Mouse (Mus musculus) heart, embryonic 16.5 days (tissue): ENCODE data around the gene 1700092M07Rik. TPM values are rescaled to one million over a fixed set of nuclear protein-coding genes. Genes with fewer than 3 reads are reported as not detected.
"Not testable (repeated sequence)": the region's sequence is repeated elsewhere in the genome, so short reads cannot be mapped to it uniquely, and the experiment has no call there.

Source experiments
- ATAC-seq: fragments of 200-750 bp; cut with Nextera tagmentation; replicated peaks from 2 replicates; pipeline ENCODE4 v1.8.0; 2017; ENCODE audit warnings: moderate number of reproducible peaks; ENCODE audit not compliant: insufficient read depth, low FRiP score; ENCODE audit errors: extremely low read depth
- H3K27ac ChIP-seq: fragments of 300-500 bp; sonication (generic); 2 replicates; pipeline ENCODE4 v1.5.1; 2014; ENCODE audit warnings: mild to moderate bottlenecking, low read length, control low read depth, moderate library complexity
- H3K27me3 ChIP-seq: fragments of 300-500 bp; sonication (generic); 2 replicates; pipeline ENCODE4 v1.6.1; 2014; ENCODE audit warnings: low read length, mixed read lengths; ENCODE audit not compliant: control insufficient read depth, insufficient read depth
- H3K36me3 ChIP-seq: fragments of 300-500 bp; sonication (generic); 2 replicates; pipeline ENCODE4 v1.6.1; 2014; ENCODE audit not compliant: control insufficient read depth, insufficient read depth
- H3K4me1 ChIP-seq: fragments of 300-500 bp; sonication (generic); 2 replicates; pipeline ENCODE4 v1.6.1; 2014; ENCODE audit warnings: low read length, mixed read lengths; ENCODE audit not compliant: control insufficient read depth, insufficient read depth
- H3K4me2 ChIP-seq: fragments of 300-500 bp; sonication (generic); 2 replicates; pipeline ENCODE4 v1.6.1; 2014; ENCODE audit warnings: low read depth, mild to moderate bottlenecking, control low read depth, low read length
- H3K4me3 ChIP-seq: fragments of 300-500 bp; sonication (generic); 2 replicates; pipeline ENCODE4 v1.5.1; 2014; ENCODE audit warnings: mild to moderate bottlenecking, control low read depth, low read length
- H3K9ac ChIP-seq: fragments of 300-500 bp; sonication (generic); 2 replicates; pipeline ENCODE4 v1.6.1; 2014; ENCODE audit warnings: low read length, control low read depth
- H3K9me3 ChIP-seq: fragments of 300-500 bp; sonication (generic); replicated peaks from 2 replicates; pipeline ENCODE4 v1.6.1; 2016; ENCODE audit warnings: low read length; ENCODE audit not compliant: control insufficient read depth
- WGBS: fragments of 180-500 bp; shearing (Covaris S2); extraction: QIAGEN DNeasy Blood & Tissue Kit; methylation state at CpG from one replicate; pipeline ENCODE4 v1.1.7; 2014; 5-methylcytosine and 5-hydroxymethylcytosine counted together
- polyA plus RNA-seq: library from polyadenylated mRNA; unstranded; fragments of >200 nt; fragmentation: Nextera tagmentation; extraction: Ambion mirVana; gene quantifications from 2 replicates; pipeline ENCODE4 v1.2.1, GENCODE M21; 2015

1700092M07Rik gene
- polyA plus RNA-seq, 1 experiment from 2014 or later: 0.63 TPM

DNA sequence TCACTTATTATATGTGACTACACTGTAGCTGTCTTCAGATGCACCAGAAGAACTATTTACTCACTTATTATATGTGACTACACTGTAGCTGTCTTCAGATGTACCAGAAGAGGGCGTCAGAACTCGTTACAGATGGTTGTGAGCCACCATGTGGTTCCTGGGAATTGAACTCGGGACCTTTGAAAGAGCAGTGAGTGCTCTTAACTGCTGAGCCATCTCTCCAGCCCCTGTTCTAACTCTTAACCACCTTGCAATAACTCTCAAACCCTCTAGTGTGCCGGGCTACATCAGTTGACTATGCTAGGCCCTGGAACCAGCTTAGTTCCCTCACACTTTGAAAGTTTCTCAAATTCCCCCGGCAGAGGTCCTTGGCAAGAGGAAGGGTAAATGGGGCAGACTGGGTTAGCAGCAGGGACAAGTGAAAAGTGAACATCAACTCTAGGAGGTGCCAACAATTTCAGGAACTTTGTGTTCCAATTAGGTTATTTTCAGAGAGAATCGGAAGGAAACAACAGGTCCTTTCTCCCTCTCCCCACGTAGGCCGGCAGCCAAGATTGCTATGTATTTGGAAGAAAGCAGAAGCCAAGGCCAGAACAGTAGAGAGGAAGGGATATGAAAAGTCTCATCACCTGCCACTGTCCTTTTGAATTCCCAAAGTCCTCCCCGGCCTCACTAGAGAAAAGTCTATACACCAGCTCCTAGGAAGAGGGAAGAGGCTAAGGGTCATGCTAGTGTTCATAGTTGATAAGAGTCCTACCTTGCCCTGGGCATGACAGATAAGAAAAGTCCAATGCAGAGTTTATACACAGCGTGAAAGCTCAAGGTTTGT is 25.7 kb upstream of the 1700092M07Rik start:
- no peak overlapping the region for H3K9ac ChIP-seq
- ATAC-seq: no peak
- 0 out of 2 replicates have a peak overlapping the region, but pooled peaks have one; percentile 8 for H3K27ac ChIP-seq
- H3K4me1 ChIP-seq: peaks cover 28% of the 10 kb centered on the region
- WGBS: 65% methylated on average over 10 of the region's 10 CpGs
- no peak overlapping the region for H3K4me2 ChIP-seq
- H3K36me3 ChIP-seq: 0 out of 2 replicates have a peak, but pooled peaks cover 7% of the 10 kb centered on the region
- no peaks in the 10 kb centered on the region for H3K27me3 ChIP-seq
- no peaks in the 10 kb centered on the region for H3K9me3 ChIP-seq
- H3K4me3 ChIP-seq: no peak overlapping the region

- Histone ChIP-seq H3K9me3 (no peaks in the 10 kb centered on the region), H3K27ac (no peak overlapping the region), H3K27me3 (no peaks in the 10 kb centered on the region), H3K4me1 (peaks cover 17% of the 10 kb centered on the region), H3K4me2 (no peak overlapping the region), H3K9ac (no peak overlapping the region), H3K4me3 (no peak overlapping the region), H3K36me3 (0 out of 2 replicates have a peak, but pooled peaks cover 3% of the 10 kb centered on the region)
- no peak for ATAC-seq
- 76% methylated on average over 10 of the region's 10 CpGs for WGBS
Measured at GRCm38 (mm10) chr19:8715868-8716766, 24.4 kb upstream of the 1700092M07Rik start.

- Histone ChIP-seq H3K36me3 (no peaks in the 10 kb centered on the region), H3K27ac (no peak overlapping the region), H3K4me2 (no peak overlapping the region), H3K4me3 (no peak overlapping the region), H3K4me1 (peaks cover 12% of the 10 kb centered on the region), H3K9ac (no peak overlapping the region), H3K27me3 (no peaks in the 10 kb centered on the region), H3K9me3 (no peaks in the 10 kb centered on the region)
- ATAC-seq: no peak
- WGBS: 77% methylated on average over 8 of the region's 10 CpGs
Measured at GRCm38 (mm10) chr19:8716767-8717475, 23.6 kb upstream of the 1700092M07Rik start.

- Histone ChIP-seq H3K9ac (no peak overlapping the region), H3K4me2 (no peak overlapping the region), H3K27me3 (no peaks in the 10 kb centered on the region), H3K9me3 (no peaks in the 10 kb centered on the region), H3K36me3 (no peaks in the 10 kb centered on the region), H3K27ac (no peak overlapping the region), H3K4me3 (no peak overlapping the region), H3K4me1 (peaks cover 11% of the 10 kb centered on the region)
- no peak for ATAC-seq
- 71% methylated on average over 3 of the region's 3 CpGs for WGBS
Measured at GRCm38 (mm10) chr19:8718357-8718756, 22.2 kb upstream of the 1700092M07Rik start.

DNA sequence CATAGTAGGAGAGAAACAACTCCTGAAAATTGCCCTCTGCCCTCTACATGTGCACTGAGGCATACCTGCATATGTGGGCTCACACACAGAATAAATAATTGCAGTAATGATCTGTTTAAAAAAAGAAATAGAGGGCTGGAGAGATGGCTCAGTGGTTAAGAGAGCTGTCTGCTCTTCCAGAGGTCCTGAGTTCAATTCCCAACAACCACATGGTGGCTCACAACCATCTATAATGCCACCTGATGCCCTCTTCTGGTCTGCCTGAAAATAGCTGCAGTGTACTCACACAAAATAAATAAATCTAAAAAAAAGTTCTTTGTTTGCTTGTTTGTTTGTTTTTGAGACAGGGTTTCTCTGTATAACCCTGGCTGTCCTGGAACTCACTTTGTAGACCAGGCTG is 21.5 kb upstream of the 1700092M07Rik start:
- ATAC-seq, H3K9ac ChIP-seq, H3K4me2 ChIP-seq, H3K36me3 ChIP-seq, H3K9me3 ChIP-seq, H3K27me3 ChIP-seq, H3K4me3 ChIP-seq, H3K4me1 ChIP-seq, H3K27ac ChIP-seq: not testable (repeated sequence)

GRCm38 (mm10) chr19:8721378-8721777 is 19.1 kb upstream of the 1700092M07Rik start:
- Histone ChIP-seq H3K27ac (no peak overlapping the region), H3K9ac (no peak overlapping the region), H3K4me1 (peaks cover 23% of the 10 kb centered on the region), H3K9me3 (no peaks in the 10 kb centered on the region), H3K4me2 (no peak overlapping the region), H3K27me3 (no peaks in the 10 kb centered on the region), H3K4me3 (no peak overlapping the region), H3K36me3 (peaks cover 21% of the 10 kb centered on the region)
- WGBS: 57% methylated on average over 1 of the region's 1 CpGs
- no peak for ATAC-seq

- Histone ChIP-seq H3K4me2 (peak overlapping the region; percentile 74), H3K4me1 (peaks cover 23% of the 10 kb centered on the region), H3K36me3 (peaks cover 27% of the 10 kb centered on the region), H3K27ac (no peak overlapping the region), H3K4me3 (peak overlapping the region; percentile 76), H3K9ac (peak overlapping the region; percentile 87), H3K27me3 (no peaks in the 10 kb centered on the region), H3K9me3 (no peaks in the 10 kb centered on the region)
- WGBS: 50% methylated on average over 4 of the region's 4 CpGs
- no peak for ATAC-seq
Measured at GRCm38 (mm10) chr19:8722021-8722420, 18.5 kb upstream of the 1700092M07Rik start.

- H3K27me3 ChIP-seq: no peaks in the 10 kb centered on the region
- peak overlapping the region; percentile 87 for H3K9ac ChIP-seq
- peak overlapping the region; percentile 76 for H3K4me3 ChIP-seq
- WGBS: under 1% methylated on average over 5 of the region's 5 CpGs
- peak overlapping the region; percentile 74 for H3K4me2 ChIP-seq
- peaks cover 27% of the 10 kb centered on the region for H3K36me3 ChIP-seq
- no peak for ATAC-seq
- no peaks in the 10 kb centered on the region for H3K9me3 ChIP-seq
- H3K27ac ChIP-seq: peak overlapping the region; percentile 94
- peaks cover 23% of the 10 kb centered on the region for H3K4me1 ChIP-seq
Measured at GRCm38 (mm10) chr19:8722559-8722906, 18.0 kb upstream of the 1700092M07Rik start.
